Mouse (Mus musculus): Measurements from ENCODE around the gene Stk39.

The Stk39 gene

GRCm38 (mm10) chr2:68160566-68160965 lies 311.5 kb downstream of the Stk39 start:
- no peak for DNase-seq (ENCODE audit: extremely low spot score, low read depth, low spot score)

All from hindlimb bud, embryonic 11.5 days (tissue).